Mouse (Mus musculus): ENCODE results near the gene Mrps6. TPM values are rescaled to one million over a fixed set of nuclear protein-coding genes. Genes with fewer than 3 reads are reported as not detected.

Mrps6 gene
- polyA plus RNA-seq, 1 experiment from 2014 or later: 201 TPM

Other genes with a start within 250 kb of the Mrps6 start
- 0.71 and 0.86 TPM in 2 replicates for gene Gm49711, start within 50 bp of the Mrps6 start, polyA plus RNA-seq (2015; fragmentation: Nextera tagmentation; extraction: Ambion mirVana)
- gene Slc5a3, start 52 bp downstream of the Mrps6 start, polyA plus RNA-seq (2015; fragmentation: Nextera tagmentation; extraction: Ambion mirVana): 18.4 and 19.5 TPM in 2 replicates
- gene Kcne2, start 234.1 kb downstream of the Mrps6 start, polyA plus RNA-seq (2015; fragmentation: Nextera tagmentation; extraction: Ambion mirVana): 22.7 and 49.7 TPM in 2 replicates
- gene Smim11, start 243.0 kb downstream of the Mrps6 start, polyA plus RNA-seq (2015; fragmentation: Nextera tagmentation; extraction: Ambion mirVana): 77.9 and 86.6 TPM in 2 replicates

Data from hindbrain, embryonic 13.5 days (tissue).